Mouse (Mus musculus) lung, adult 18-20 months (tissue): ENCODE measurements at regions not wholly inside any gene's neighbourhood (a gene's known extent, or its start where the extent isn't known, plus 50 kb on each side); places are given as distances from the start of the nearest gene placed in this dataset.

Source experiments
- DNase-seq, 2 experiments: peaks; one replicate each; pipeline ENCODE4 v3.0.0; 2022; ENCODE audit warnings: mixed read lengths in 2 of 2

DNA sequence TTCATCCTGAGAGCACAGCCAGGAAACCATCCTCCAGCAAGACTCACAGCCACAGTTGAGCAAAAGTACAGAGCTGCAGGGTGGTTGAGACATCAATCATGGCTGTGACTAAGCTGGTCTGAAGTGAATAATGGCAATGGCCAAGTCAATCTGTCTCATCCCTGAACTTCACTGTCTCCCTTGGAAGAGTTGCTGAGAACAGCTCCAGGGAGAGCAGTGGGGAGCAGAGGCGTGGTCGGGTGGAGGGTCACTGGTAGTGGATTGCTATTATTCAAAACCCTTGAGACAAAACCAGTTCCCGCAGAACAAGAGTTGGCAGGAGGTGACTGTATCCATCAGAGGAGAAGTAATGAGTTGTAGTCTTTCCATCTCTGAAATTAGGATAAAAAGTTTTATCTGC is 185.7 kb upstream of the Tmem72 start:
- no peak for DNase-seq

- no peak for DNase-seq
These were observed 189.9 kb upstream of the Tmem72 start for GRCm38 (mm10) chr6:116906426-116907172.

GRCm38 (mm10) chr6:116910607-116911006 is 193.9 kb upstream of the Tmem72 start:
- no peak for DNase-seq

DNA sequence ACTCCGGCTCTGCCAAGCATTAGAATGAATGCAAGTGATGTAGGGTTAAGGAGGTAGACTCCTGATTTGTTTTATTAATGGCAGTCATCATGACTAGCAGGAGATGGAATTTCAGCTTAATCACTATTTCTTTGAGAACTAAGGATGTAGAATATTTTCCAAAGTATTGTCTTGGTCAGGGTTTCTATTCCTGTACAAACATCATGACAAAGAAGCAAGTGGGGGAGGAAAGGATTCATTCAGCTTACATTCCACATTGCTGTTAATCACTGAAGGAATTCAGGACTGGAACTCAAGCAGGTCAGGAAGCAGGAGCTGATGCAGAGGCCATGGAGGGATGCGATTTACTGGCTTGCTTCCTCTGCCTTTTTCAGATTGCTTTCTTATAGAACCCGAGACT is 195.4 kb upstream of the Tmem72 start:
- DNase-seq: no peak

DNA sequence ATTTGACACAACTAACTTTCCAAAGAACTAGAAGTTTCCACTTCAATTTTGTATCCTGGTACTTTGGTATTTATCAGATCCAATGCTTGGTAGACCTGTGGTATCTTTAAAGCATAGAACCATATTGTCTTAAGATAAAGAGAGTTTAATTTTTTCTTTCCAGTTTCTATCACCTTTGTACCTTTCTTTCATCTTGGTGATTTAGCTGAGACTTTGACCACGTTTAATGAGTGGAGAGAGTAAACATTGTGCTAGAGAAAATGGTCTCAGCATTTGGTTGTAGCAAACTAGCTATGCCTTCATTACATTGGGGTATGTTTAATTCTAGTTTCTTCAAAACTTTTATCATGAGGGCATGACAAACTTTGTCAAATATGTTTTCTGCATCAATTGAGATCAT is 197.4 kb upstream of the Tmem72 start:
- DNase-seq: no peak

DNA sequence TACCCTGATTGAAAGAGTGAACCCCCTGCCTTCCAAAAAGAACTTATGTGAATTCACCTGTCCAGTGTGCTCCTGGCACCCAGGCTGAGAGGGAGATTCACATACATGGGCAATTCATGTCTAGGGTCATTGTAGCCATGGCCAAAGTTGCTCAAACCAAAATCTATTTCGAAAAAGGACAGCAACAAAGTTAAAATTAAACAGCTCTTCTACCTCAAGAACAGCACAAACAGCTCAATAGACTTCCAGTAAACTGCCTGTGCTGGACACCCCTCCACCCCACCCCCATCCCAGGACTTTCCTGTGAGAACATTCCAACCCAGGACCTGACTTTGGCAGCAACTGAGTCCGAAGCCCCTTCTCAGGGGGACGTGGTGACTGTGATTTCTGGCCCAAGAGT is 218.3 kb upstream of the Tmem72 start:
- DNase-seq: no peak

GRCm38 (mm10) chr6:116941576-116941975 is 224.9 kb upstream of the Tmem72 start:
- no peak for DNase-seq

- DNase-seq: no peak
These were observed 225.6 kb upstream of the Cxcl12 start for GRCm38 (mm10) chr6:116942696-116943095.

GRCm38 (mm10) chr6:116946083-116946732 is 222.1 kb upstream of the Cxcl12 start:
- DNase-seq: no peak

- DNase-seq: no peak
These were observed 208.7 kb upstream of the Cxcl12 start for GRCm38 (mm10) chr6:116959611-116960010.

- DNase-seq: no peak
These were observed 207.7 kb upstream of the Cxcl12 start for GRCm38 (mm10) chr6:116960641-116961040.

GRCm38 (mm10) chr6:116966436-116966835 is 201.9 kb upstream of the Cxcl12 start:
- DNase-seq: no peak

DNA sequence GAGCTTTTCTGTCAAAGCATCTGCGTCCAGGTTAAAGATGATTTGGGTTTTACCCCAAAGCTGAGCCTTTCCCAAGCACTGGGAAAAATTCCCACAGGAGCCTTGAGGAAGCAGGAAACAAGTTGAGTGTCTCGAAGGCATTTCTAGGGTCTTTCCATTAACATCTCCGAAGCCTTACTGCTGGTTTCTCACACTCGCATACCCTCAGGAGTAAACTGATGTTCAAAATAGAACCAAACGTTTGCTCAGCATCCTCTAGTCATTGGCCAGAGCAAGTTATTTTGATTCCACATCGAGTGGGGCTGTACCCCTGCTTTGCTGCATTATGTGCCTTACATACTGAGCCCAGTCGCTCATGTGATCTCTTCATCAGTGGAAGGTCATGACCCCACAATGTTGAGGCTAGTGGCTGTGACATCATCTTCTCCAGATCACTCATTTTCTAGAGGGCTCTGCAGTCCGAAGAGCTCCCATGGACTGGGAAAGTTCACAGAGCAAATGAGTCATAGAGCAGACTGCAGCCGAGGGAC is 198.9 kb upstream of the Cxcl12 start:
- DNase-seq: no peak

DNA sequence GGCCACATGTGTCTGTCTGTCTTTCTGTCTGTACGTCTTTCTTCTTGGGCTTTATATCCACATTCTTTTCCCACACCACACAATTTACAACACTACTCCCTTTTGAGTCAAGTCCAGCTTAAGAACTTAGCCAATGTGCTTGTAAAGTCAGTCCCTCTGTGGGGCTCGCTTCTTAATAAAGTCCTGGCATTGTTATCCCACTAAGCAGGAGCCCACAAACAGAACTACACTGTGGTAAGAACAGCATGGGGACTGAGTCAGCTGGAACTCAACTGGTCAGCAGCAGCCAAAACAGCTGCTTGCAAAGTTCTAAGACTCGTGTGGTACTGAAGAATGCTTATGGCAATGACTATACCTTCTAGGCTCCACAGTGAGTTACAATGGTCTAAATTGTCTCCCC is 193.5 kb upstream of the Cxcl12 start:
- DNase-seq: no peak

DNA sequence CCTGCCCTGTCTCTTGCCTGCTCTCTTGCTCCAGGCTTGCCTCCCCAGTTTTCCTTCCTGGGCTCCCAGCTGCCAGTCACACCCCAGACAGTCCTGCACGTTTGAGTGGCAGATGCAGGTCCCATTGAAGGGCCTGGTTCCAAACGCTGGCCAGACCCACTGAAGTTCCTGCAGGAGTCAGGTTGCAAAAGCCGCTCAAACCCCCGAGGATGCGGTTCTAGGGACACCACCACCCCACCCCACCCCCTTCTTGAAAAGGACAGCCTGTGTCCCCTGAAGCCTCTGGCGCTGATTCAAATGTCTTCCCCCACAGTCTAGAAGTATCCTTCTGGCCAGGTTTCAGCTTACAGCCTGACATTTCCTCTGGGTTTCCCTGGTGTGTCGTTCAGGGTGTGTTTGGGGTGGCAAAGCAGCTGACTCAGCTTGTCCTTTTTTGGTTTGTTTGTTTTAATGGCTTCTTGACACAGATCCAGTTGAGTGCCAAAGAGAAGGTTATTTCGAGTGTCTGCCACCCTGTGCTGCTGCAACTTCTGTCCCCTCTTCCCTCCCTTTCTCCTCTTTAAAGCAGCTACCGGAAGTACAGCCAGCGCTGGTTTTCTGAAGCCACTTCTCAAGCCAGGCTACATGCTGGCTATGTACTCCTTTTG is 187.9 kb upstream of the Cxcl12 start:
- DNase-seq: peak in 1 of 2 experiments; percentile 2

GRCm38 (mm10) chr6:116985147-116985737 is 183.1 kb upstream of the Cxcl12 start:
- DNase-seq: no peak

- no peak for DNase-seq
These were observed 181.9 kb upstream of the Cxcl12 start for GRCm38 (mm10) chr6:116986266-116987000.

DNA sequence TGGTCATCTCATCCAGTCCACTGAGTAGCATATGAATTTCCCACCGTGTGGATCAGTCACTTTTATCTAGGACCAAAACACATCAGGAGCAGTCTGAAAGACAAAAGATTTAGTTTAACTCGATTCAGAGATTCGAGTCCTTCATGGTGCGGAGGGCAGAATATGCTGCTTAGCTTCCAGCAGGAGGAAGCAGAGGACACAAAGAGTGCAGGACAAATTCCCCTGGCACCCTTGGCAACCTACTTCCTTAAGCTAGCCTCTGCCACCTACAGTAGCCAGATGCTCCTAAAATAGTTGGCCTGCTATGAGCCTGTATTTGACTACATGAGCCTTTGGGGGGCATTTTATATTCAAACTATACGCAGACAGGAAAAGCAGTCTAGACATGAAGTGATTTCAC is 181.1 kb upstream of the Cxcl12 start:
- DNase-seq: no peak

- no peak for DNase-seq
These were observed 169.2 kb upstream of the Cxcl12 start for GRCm38 (mm10) chr6:116998948-116999682.

DNA sequence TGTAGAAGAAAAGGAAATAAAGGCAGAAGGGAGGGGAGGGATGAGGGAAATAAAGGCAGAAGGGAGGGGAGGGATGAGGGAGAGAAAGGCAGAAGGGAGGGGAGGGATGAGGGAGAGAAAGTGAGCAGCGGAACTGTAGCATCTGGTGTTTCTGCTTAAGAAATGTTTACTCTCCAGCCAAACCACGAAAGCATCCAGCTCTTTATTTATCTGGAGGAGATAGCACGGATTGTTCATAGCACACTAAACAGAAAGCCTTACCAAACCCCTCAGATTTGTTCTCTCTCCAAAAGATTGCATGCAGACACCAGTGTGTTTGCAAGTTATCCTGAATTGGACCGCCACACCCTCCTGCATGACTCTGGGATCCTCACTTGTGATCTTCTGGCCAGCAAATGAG is 168.4 kb upstream of the Cxcl12 start:
- DNase-seq: no peak

- no peak for DNase-seq
These were observed 167.2 kb upstream of the Cxcl12 start for GRCm38 (mm10) chr6:117000951-117001725.
